ENCODE assay signal across 16 mouse cellular contexts in the genomic region with DNA sequence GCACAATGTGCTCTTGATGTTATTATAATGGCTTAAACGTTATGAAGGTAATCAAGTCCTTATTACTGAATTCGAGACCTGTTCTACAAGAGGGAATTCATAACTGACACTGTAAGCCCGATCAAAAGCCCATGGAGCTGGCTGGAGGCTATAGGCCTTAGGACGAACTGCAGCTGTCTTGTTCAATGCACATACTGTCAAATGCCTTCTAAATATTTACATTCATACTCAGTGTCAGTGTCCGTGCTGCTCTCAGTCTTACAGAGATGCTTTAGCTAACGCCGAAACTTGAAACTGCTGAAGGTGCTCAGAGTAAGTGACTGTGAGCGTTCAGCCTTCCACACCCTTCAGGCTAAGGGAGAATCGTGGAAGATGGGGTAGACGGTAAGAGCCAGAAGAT.
"Had no signal": no experiment of that assay in that cellular context is flagged by ENCODE, and none has a peak within 500 bp of the region (broad histone marks: within the 10 kb centered on the region; RNA-seq: fewer than 3 reads in every experiment).

No protein-coding gene starts in this region.

- DNase-seq: retina, postnatal 1 day; right cerebral cortex, adult 18-20 months; right cerebral cortex, postnatal 14 days; right cerebral cortex, postnatal 25 days; right cerebral cortex, postnatal 4 days; spleen, adult 18-20 months; thymus, adult 18-20 months; thymus, adult 2 months; thymus, postnatal 14 days; thymus, postnatal 25 days; thymus, postnatal 36 days; thymus, postnatal 4 days had no signal

- H3K36me3 ChIP-seq: neural tube, embryonic 12.5 days; neural tube, embryonic 13.5 days; neural tube, embryonic 15.5 days; stomach, embryonic 15.5 days had no signal

- H3K9me3 ChIP-seq: neural tube, embryonic 12.5 days; neural tube, embryonic 13.5 days; neural tube, embryonic 15.5 days; stomach, embryonic 15.5 days had no signal

- H3K4me1 ChIP-seq: neural tube, embryonic 12.5 days; neural tube, embryonic 13.5 days; neural tube, embryonic 15.5 days had no signal

- H3K27me3 ChIP-seq: neural tube, embryonic 12.5 days; neural tube, embryonic 13.5 days; neural tube, embryonic 15.5 days; stomach, embryonic 15.5 days had no signal

- H3K4me2 ChIP-seq: neural tube, embryonic 12.5 days; neural tube, embryonic 13.5 days; neural tube, embryonic 15.5 days; stomach, embryonic 15.5 days had no signal

- H3K9ac ChIP-seq: neural tube, embryonic 12.5 days; neural tube, embryonic 13.5 days; neural tube, embryonic 15.5 days; stomach, embryonic 15.5 days had no signal

- H3K4me3 ChIP-seq: neural tube, embryonic 12.5 days; neural tube, embryonic 13.5 days; neural tube, embryonic 15.5 days; stomach, embryonic 15.5 days had no signal

- H3K27ac ChIP-seq: neural tube, embryonic 12.5 days; neural tube, embryonic 13.5 days; neural tube, embryonic 15.5 days; stomach, embryonic 15.5 days had no signal
